Mouse (Mus musculus): ENCODE measurements at regions not wholly inside any gene's neighbourhood (a gene's known extent, or its start where the extent isn't known, plus 50 kb on each side); places are given as distances from the start of the nearest gene placed in this dataset.

DNA sequence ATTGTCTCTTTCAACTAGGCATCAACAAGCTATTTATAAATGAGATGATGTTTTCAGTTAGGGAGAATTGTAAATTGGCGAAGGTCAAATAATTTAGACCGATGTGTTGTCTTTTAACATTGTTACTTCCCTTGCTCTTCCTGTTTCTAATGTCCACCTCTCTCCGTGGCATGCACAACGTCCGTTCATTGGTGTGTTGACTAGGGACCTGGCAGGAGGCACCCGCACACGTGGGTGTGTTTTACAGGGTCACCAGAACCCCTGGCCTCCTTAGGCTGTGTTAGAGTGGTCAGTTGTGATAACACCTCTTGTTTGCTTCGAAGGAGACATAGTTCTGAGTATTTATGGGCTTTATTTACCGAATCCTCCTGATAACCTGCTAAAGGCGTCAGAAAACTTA is 222.8 kb downstream of the Brms1l start:
- H3K27ac ChIP-seq (ENCODE audit: control insufficient read depth, insufficient read depth, low read depth, low read length), result no peak overlapping the region
- H3K4me1 ChIP-seq (ENCODE audit: control insufficient read depth, insufficient read depth, low read length), result peaks cover 4% of the 10 kb centered on the region
- no peaks in the 10 kb centered on the region for H3K27me3 ChIP-seq (ENCODE audit: control insufficient read depth, insufficient read depth, low read length)
- TF ChIP-seq CTCF (IDR thresholded peaks at IDR 0.05; ENCODE audit: control insufficient read depth, insufficient read depth, insufficient replicate concordance, low read depth, low read length) (no peak), POLR2A (IDR thresholded peaks at IDR 0.05; ENCODE audit: control insufficient read depth, low read depth, low read length) (no peak)
- H3K36me3 ChIP-seq (ENCODE audit: control insufficient read depth, insufficient read depth, low read length), result no peaks in the 10 kb centered on the region
- no peak overlapping the region for H3K4me3 ChIP-seq (ENCODE audit: control insufficient read depth, low read depth, low read length)

- Histone ChIP-seq H3K4me1 (ENCODE audit: control insufficient read depth, insufficient read depth, low read length) (peaks cover 4% of the 10 kb centered on the region), H3K4me3 (ENCODE audit: control insufficient read depth, low read depth, low read length) (no peak overlapping the region; the same call in 1 of the 2 replicates), H3K36me3 (ENCODE audit: control insufficient read depth, insufficient read depth, low read length) (no peaks in the 10 kb centered on the region), H3K27ac (ENCODE audit: control insufficient read depth, insufficient read depth, low read depth, low read length) (no peak overlapping the region), H3K27me3 (ENCODE audit: control insufficient read depth, insufficient read depth, low read length) (no peaks in the 10 kb centered on the region)
- TF ChIP-seq CTCF (IDR thresholded peaks at IDR 0.05; ENCODE audit: control insufficient read depth, insufficient read depth, insufficient replicate concordance, low read depth, low read length), result peak; percentile 97
- no peak for TF ChIP-seq POLR2A (IDR thresholded peaks at IDR 0.05; ENCODE audit: control insufficient read depth, low read depth, low read length)
Measured at GRCm38 (mm10) chr12:56058463-56058862, 222.3 kb downstream of the Brms1l start.

- peaks cover 4% of the 10 kb centered on the region for H3K4me1 ChIP-seq (ENCODE audit: control insufficient read depth, insufficient read depth, low read length)
- no peaks in the 10 kb centered on the region for H3K27me3 ChIP-seq (ENCODE audit: control insufficient read depth, insufficient read depth, low read length)
- H3K27ac ChIP-seq (ENCODE audit: control insufficient read depth, insufficient read depth, low read depth, low read length), result no peak overlapping the region
- no peak overlapping the region for H3K4me3 ChIP-seq (ENCODE audit: control insufficient read depth, low read depth, low read length)
- H3K36me3 ChIP-seq (ENCODE audit: control insufficient read depth, insufficient read depth, low read length), result no peaks in the 10 kb centered on the region
- TF ChIP-seq CTCF (IDR thresholded peaks at IDR 0.05; ENCODE audit: control insufficient read depth, insufficient read depth, insufficient replicate concordance, low read depth, low read length) (no peak), POLR2A (IDR thresholded peaks at IDR 0.05; ENCODE audit: control insufficient read depth, low read depth, low read length) (no peak)
Measured at GRCm38 (mm10) chr12:56055382-56055781, 219.3 kb downstream of the Brms1l start.

DNA sequence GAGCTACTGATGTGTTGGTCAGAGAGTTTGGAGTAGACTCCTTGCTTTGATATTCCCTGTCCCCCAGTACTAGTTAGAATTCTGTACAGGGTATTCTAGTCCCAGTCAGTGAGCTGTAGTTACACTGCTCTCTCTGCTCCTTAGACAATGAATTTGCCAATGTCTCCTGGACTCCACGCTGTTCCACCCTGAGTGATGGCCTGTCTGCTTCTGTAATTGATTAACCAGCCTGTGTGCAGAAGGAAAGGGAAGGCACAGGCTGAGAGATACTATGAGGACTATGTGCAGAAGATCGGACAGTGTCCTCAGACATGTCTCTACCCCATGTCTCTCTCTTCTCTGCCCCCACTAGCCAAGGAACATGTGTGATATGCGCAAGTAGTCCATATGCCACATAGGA is 209.9 kb downstream of the Brms1l start:
- Histone ChIP-seq H3K4me3 (ENCODE audit: control insufficient read depth, low read depth, low read length) (no peak overlapping the region), H3K4me1 (ENCODE audit: control insufficient read depth, insufficient read depth, low read length) (no peaks in the 10 kb centered on the region), H3K27me3 (ENCODE audit: control insufficient read depth, insufficient read depth, low read length) (no peaks in the 10 kb centered on the region), H3K36me3 (ENCODE audit: control insufficient read depth, insufficient read depth, low read length) (no peaks in the 10 kb centered on the region), H3K27ac (ENCODE audit: control insufficient read depth, insufficient read depth, low read depth, low read length) (no peak overlapping the region)
- no peak for TF ChIP-seq POLR2A (IDR thresholded peaks at IDR 0.05; ENCODE audit: control insufficient read depth, low read depth, low read length)
- TF ChIP-seq CTCF (IDR thresholded peaks at IDR 0.05; ENCODE audit: control insufficient read depth, insufficient read depth, insufficient replicate concordance, low read depth, low read length), result no peak

DNA sequence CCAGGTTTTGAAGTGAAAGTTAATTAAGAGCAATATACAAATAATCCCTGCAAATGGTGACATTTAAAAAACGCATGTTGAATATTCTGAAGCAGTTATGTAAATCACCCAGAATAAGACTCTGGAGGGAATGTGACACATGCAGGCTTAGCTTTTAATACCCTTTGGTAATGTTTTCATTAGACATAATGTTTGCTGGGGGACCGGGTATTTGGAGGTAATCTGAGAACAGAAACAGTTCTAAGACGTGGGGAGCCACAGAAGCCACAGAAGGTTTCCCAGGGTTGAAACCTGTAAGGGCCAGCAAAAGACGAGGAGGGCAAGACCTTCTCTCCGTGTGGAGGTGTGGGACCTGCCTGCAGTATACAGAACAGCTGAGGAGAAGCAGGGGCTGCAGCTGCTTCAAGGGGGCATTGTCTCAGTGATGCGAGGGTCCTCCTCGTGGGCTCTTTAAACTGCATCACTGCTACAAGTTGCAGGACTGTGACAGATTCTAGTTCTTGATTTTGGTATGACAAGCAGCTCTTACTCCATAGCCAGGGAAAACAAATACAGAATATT is 184.9 kb downstream of the Brms1l start:
- TF ChIP-seq CTCF (IDR thresholded peaks at IDR 0.05; ENCODE audit: control insufficient read depth, insufficient read depth, insufficient replicate concordance, low read depth, low read length), result no peak
- TF ChIP-seq POLR2A (IDR thresholded peaks at IDR 0.05; ENCODE audit: control insufficient read depth, low read depth, low read length), result no peak
- Histone ChIP-seq H3K27me3 (ENCODE audit: control insufficient read depth, insufficient read depth, low read length) (no peaks in the 10 kb centered on the region), H3K4me3 (ENCODE audit: control insufficient read depth, low read depth, low read length) (no peak overlapping the region), H3K4me1 (ENCODE audit: control insufficient read depth, insufficient read depth, low read length) (no peaks in the 10 kb centered on the region), H3K36me3 (ENCODE audit: control insufficient read depth, insufficient read depth, low read length) (no peaks in the 10 kb centered on the region), H3K27ac (ENCODE audit: control insufficient read depth, insufficient read depth, low read depth, low read length) (no peak overlapping the region)

GRCm38 (mm10) chr12:56020547-56020946 is 184.4 kb downstream of the Brms1l start:
- Histone ChIP-seq H3K27me3 (ENCODE audit: control insufficient read depth, insufficient read depth, low read length) (no peaks in the 10 kb centered on the region), H3K36me3 (ENCODE audit: control insufficient read depth, insufficient read depth, low read length) (no peaks in the 10 kb centered on the region), H3K4me1 (ENCODE audit: control insufficient read depth, insufficient read depth, low read length) (no peaks in the 10 kb centered on the region), H3K27ac (ENCODE audit: control insufficient read depth, insufficient read depth, low read depth, low read length) (no peak overlapping the region), H3K4me3 (ENCODE audit: control insufficient read depth, low read depth, low read length) (no peak overlapping the region)
- TF ChIP-seq POLR2A (IDR thresholded peaks at IDR 0.05; ENCODE audit: control insufficient read depth, low read depth, low read length), result no peak
- no peak for TF ChIP-seq CTCF (IDR thresholded peaks at IDR 0.05; ENCODE audit: control insufficient read depth, insufficient read depth, insufficient replicate concordance, low read depth, low read length)

DNA sequence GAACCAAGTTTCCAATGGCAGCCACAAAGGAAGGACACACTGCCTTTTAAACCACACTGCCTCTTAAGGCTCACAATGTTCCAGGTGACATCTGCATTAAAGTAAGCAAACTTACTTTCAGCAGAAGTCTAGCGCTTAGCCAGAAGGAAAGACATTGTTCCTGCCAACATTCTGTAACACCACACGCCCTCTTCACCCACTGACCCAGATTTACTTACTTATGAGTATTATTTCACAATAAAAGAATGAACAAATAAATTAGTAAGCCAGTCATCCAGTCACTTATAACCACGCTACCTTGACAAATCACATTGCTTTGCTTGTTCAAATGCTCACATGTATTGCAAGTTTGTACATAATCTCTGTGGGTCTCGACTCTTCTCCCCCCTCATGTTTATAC is 173.9 kb downstream of the Brms1l start:
- H3K4me1 ChIP-seq (ENCODE audit: control insufficient read depth, insufficient read depth, low read length), result no peaks in the 10 kb centered on the region
- no peak for TF ChIP-seq CTCF (IDR thresholded peaks at IDR 0.05; ENCODE audit: control insufficient read depth, insufficient read depth, insufficient replicate concordance, low read depth, low read length)
- TF ChIP-seq POLR2A (IDR thresholded peaks at IDR 0.05; ENCODE audit: control insufficient read depth, low read depth, low read length), result no peak
- no peaks in the 10 kb centered on the region for H3K27me3 ChIP-seq (ENCODE audit: control insufficient read depth, insufficient read depth, low read length)
- no peak overlapping the region for H3K4me3 ChIP-seq (ENCODE audit: control insufficient read depth, low read depth, low read length)
- no peak overlapping the region for H3K27ac ChIP-seq (ENCODE audit: control insufficient read depth, insufficient read depth, low read depth, low read length)
- no peaks in the 10 kb centered on the region for H3K36me3 ChIP-seq (ENCODE audit: control insufficient read depth, insufficient read depth, low read length)

DNA sequence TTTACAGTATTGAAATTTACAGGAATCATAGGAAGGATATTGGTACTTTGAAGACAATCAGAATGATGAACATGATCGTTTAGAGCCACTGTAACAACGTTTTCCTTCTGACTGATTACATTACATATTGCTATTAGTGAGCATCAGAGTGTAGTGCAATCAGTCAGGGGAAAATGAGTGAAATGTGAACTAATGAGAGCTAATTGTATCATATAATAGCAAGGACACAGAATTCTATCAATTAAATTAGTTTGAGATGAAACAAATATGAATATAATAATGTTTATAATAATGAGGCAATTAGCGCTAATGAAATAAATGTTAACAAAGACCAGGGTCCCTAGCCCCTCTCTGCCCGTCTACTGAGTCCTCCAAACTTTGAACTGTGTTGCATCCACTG is 169.7 kb downstream of the Brms1l start:
- no peak overlapping the region for H3K27ac ChIP-seq (ENCODE audit: control insufficient read depth, insufficient read depth, low read depth, low read length)
- no peaks in the 10 kb centered on the region for H3K27me3 ChIP-seq (ENCODE audit: control insufficient read depth, insufficient read depth, low read length)
- TF ChIP-seq CTCF (IDR thresholded peaks at IDR 0.05; ENCODE audit: control insufficient read depth, insufficient read depth, insufficient replicate concordance, low read depth, low read length) (no peak), POLR2A (IDR thresholded peaks at IDR 0.05; ENCODE audit: control insufficient read depth, low read depth, low read length) (no peak)
- no peak overlapping the region for H3K4me3 ChIP-seq (ENCODE audit: control insufficient read depth, low read depth, low read length)
- no peaks in the 10 kb centered on the region for H3K36me3 ChIP-seq (ENCODE audit: control insufficient read depth, insufficient read depth, low read length)
- no peaks in the 10 kb centered on the region for H3K4me1 ChIP-seq (ENCODE audit: control insufficient read depth, insufficient read depth, low read length)
